Comparison of ENCODE assay signal across 9 mouse cellular contexts in genomic region chr19:40544856-40545255, GRCm38 (mm10). TPM values are rescaled to one million over a fixed set of nuclear protein-coding genes. Genes with fewer than 3 reads are reported as not detected.
A peak's percentile ranks its signal among the peaks of the same experiment; 100 is the strongest.
DNase-seq lines count a peak whose midpoint lies in the region; ATAC-seq and TF ChIP-seq lines count a peak whose summit lies in the region.
"Had no signal": no experiment of that assay in that cellular context is flagged by ENCODE, and none has a peak within 500 bp of the region (broad histone marks: within the 10 kb centered on the region; RNA-seq: fewer than 3 reads in every experiment).

No protein-coding gene starts in this region.

- no peak for TF ChIP-seq POLR2A in testis, adult 2 months (IDR thresholded peaks at IDR 0.05; ENCODE audit: control insufficient read depth, low read depth, low read length)

- H3K9ac ChIP-seq in forebrain, embryonic 15.5 days (replicated peaks) = no peak overlapping the region
- H3K9ac ChIP-seq in intestine, embryonic 15.5 days = no peak overlapping the region
- H3K9ac ChIP-seq in midbrain, postnatal 0 days (replicated peaks; ENCODE audit: low read length, poor library complexity, severe bottlenecking) = no peak overlapping the region

- ATAC-seq in forebrain, embryonic 15.5 days (replicated peaks) = peak; percentile 94
- peak; percentile 73 for ATAC-seq in intestine, embryonic 15.5 days
- ATAC-seq in midbrain, postnatal 0 days (ENCODE audit: low FRiP score) = peak; percentile 81

- no peak overlapping the region for H3K4me3 ChIP-seq in forebrain, embryonic 15.5 days
- no peak overlapping the region for H3K4me3 ChIP-seq in intestine, embryonic 15.5 days (replicated peaks)
- no peak overlapping the region for H3K4me3 ChIP-seq in limb, embryonic 10.5 days
- no peak overlapping the region for H3K4me3 ChIP-seq in midbrain, postnatal 0 days (ENCODE audit: low read depth, low read length)
- H3K4me3 ChIP-seq in testis, adult 2 months (ENCODE audit: control insufficient read depth, low read depth, low read length) = no peak overlapping the region
- H3K4me3 ChIP-seq: embryonic facial prominence, embryonic 13.5 days had no signal

- DNase-seq in ovary, postnatal 14 days (ENCODE audit: low spot score) = peak; percentile 52
- DNase-seq in ovary, postnatal 10 days (ENCODE audit: low spot score) = no peak
- peak; percentile 48 for DNase-seq in cerebellum, adult 11 months
- peak; percentile 72 for DNase-seq in limb, embryonic 10.5 days (ENCODE audit: low spot score)
- peak; percentile 84 for DNase-seq in midbrain, postnatal 0 days (ENCODE audit: low spot score)

- H3K36me3 ChIP-seq in forebrain, embryonic 15.5 days = no peaks in the 10 kb centered on the region
- H3K36me3 ChIP-seq in intestine, embryonic 15.5 days = no peaks in the 10 kb centered on the region
- H3K36me3 ChIP-seq in limb, embryonic 10.5 days = 0 out of 2 replicates have a peak, but pooled peaks cover under 1% of the 10 kb centered on the region
- no peaks in the 10 kb centered on the region for H3K36me3 ChIP-seq in midbrain, postnatal 0 days (ENCODE audit: insufficient read depth, low read length)
- no peaks in the 10 kb centered on the region for H3K36me3 ChIP-seq in testis, adult 2 months (ENCODE audit: control insufficient read depth, insufficient read depth, low read length)
- H3K36me3 ChIP-seq: embryonic facial prominence, embryonic 13.5 days had no signal

- no peaks in the 10 kb centered on the region for H3K27me3 ChIP-seq in forebrain, embryonic 15.5 days
- H3K27me3 ChIP-seq in intestine, embryonic 15.5 days (replicated peaks) = no peaks in the 10 kb centered on the region
- no peaks in the 10 kb centered on the region for H3K27me3 ChIP-seq in limb, embryonic 10.5 days (ENCODE audit: low read depth, poor library complexity, severe bottlenecking)
- no peaks in the 10 kb centered on the region for H3K27me3 ChIP-seq in midbrain, postnatal 0 days (ENCODE audit: insufficient read depth, low read length)
- no peaks in the 10 kb centered on the region for H3K27me3 ChIP-seq in testis, adult 2 months (ENCODE audit: control insufficient read depth, insufficient read depth, low read length)

- no peak overlapping the region for H3K27ac ChIP-seq in forebrain, embryonic 15.5 days (replicated peaks)
- H3K27ac ChIP-seq in intestine, embryonic 15.5 days = no peak overlapping the region
- no peak overlapping the region for H3K27ac ChIP-seq in limb, embryonic 10.5 days
- H3K27ac ChIP-seq in midbrain, postnatal 0 days (ENCODE audit: low read depth, low read length) = no peak overlapping the region
- no peak overlapping the region for H3K27ac ChIP-seq in testis, adult 2 months (ENCODE audit: control insufficient read depth, insufficient read depth, low read depth, low read length)
- H3K27ac ChIP-seq: embryonic facial prominence, embryonic 13.5 days had no signal

- H3K4me2 ChIP-seq in forebrain, embryonic 15.5 days (replicated peaks) = no peak overlapping the region
- H3K4me2 ChIP-seq in intestine, embryonic 15.5 days (replicated peaks) = no peak overlapping the region
- H3K4me2 ChIP-seq in midbrain, postnatal 0 days (ENCODE audit: low read depth, low read length, poor library complexity, severe bottlenecking) = no peak overlapping the region
- H3K4me2 ChIP-seq: embryonic facial prominence, embryonic 13.5 days had no signal

- TF ChIP-seq CTCF in midbrain, postnatal 0 days (IDR thresholded peaks at IDR 0.05) = peak; percentile 98
- TF ChIP-seq CTCF in testis, adult 2 months (IDR thresholded peaks at IDR 0.05; ENCODE audit: control insufficient read depth, insufficient read depth, insufficient replicate concordance, low read depth, low read length) = peak; percentile 72; the same call in 1 of the 2 replicates

- 5% methylated on average over 3 of the region's 3 CpGs for WGBS in forebrain, embryonic 15.5 days
- 4% methylated on average over 3 of the region's 3 CpGs for WGBS in intestine, embryonic 15.5 days
- WGBS in limb, embryonic 10.5 days = 14% methylated on average over 3 of the region's 3 CpGs
- 1% methylated on average over 3 of the region's 3 CpGs for WGBS in midbrain, postnatal 0 days

- no peaks in the 10 kb centered on the region for H3K9me3 ChIP-seq in forebrain, embryonic 15.5 days
- H3K9me3 ChIP-seq in intestine, embryonic 15.5 days = no peaks in the 10 kb centered on the region
- no peaks in the 10 kb centered on the region for H3K9me3 ChIP-seq in limb, embryonic 10.5 days (replicated peaks)
- no peaks in the 10 kb centered on the region for H3K9me3 ChIP-seq in midbrain, postnatal 0 days (ENCODE audit: low read length)
- H3K9me3 ChIP-seq: embryonic facial prominence, embryonic 13.5 days had no signal

- no peaks in the 10 kb centered on the region for H3K4me1 ChIP-seq in forebrain, embryonic 15.5 days
- H3K4me1 ChIP-seq in intestine, embryonic 15.5 days (replicated peaks) = no peaks in the 10 kb centered on the region
- H3K4me1 ChIP-seq in limb, embryonic 10.5 days = peaks cover 12% of the 10 kb centered on the region; the same call in 1 of the 2 replicates
- no peaks in the 10 kb centered on the region for H3K4me1 ChIP-seq in midbrain, postnatal 0 days (ENCODE audit: insufficient read depth, low read length)
- H3K4me1 ChIP-seq in testis, adult 2 months (ENCODE audit: control insufficient read depth, insufficient read depth, low read length) = no peaks in the 10 kb centered on the region; the same call in 1 of the 2 replicates

RNA-seq across cellular contexts. Expression of gene Sorbs1, which starts 31.3 kb away (rescaled TPM):
- 111 and 118 TPM in 2 replicates for polyA plus RNA-seq in forebrain, embryonic 15.5 days (2015; fragmentation: Nextera tagmentation; extraction: Ambion mirVana)
- 72.1 and 76.3 TPM in 2 replicates for polyA plus RNA-seq in intestine, embryonic 15.5 days (2015; fragmentation: Nextera tagmentation; extraction: Ambion mirVana)
- 21.1 and 24.5 TPM in 2 replicates for polyA plus RNA-seq in limb, embryonic 10.5 days (2016; fragmentation: Nextera tagmentation; extraction: Ambion mirVana)
- total RNA-seq in midbrain, postnatal 0 days (2014; rRNA removed) = 53.1 and 74.1 TPM in 2 replicates
- 55.6 and 60.4 TPM in 2 replicates for polyA plus RNA-seq in midbrain, postnatal 0 days (2015; fragmentation: Nextera tagmentation; extraction: Ambion mirVana)
- 12.9 and 13.0 TPM in 2 replicates for polyA plus RNA-seq in testis, adult 2 months (2012; rRNA removed)

RNA-seq across cellular contexts. Expression of gene Aldh18a1, which starts 43.4 kb away (rescaled TPM):
- 78.8 and 79.1 TPM in 2 replicates for polyA plus RNA-seq in forebrain, embryonic 15.5 days (2015; fragmentation: Nextera tagmentation; extraction: Ambion mirVana)
- 211 and 228 TPM in 2 replicates for polyA plus RNA-seq in intestine, embryonic 15.5 days (2015; fragmentation: Nextera tagmentation; extraction: Ambion mirVana)
- polyA plus RNA-seq in limb, embryonic 10.5 days (2016; fragmentation: Nextera tagmentation; extraction: Ambion mirVana) = 93.5 and 96.1 TPM in 2 replicates
- total RNA-seq in midbrain, postnatal 0 days (2014; rRNA removed) = 67.4 and 73.6 TPM in 2 replicates
- 28.9 and 31.4 TPM in 2 replicates for polyA plus RNA-seq in midbrain, postnatal 0 days (2015; fragmentation: Nextera tagmentation; extraction: Ambion mirVana)
- polyA plus RNA-seq in testis, adult 2 months (2012; rRNA removed) = 4.3 and 4.8 TPM in 2 replicates
